Mouse (Mus musculus): ENCODE results near the gene Lhfpl4. TPM values are rescaled to one million over a fixed set of nuclear protein-coding genes. Genes with fewer than 3 reads are reported as not detected.
A peak's percentile ranks its signal among the peaks of the same experiment; 100 is the strongest.

Gene Lhfpl4
- polyA plus RNA-seq, 1 experiment, result 0.09 TPM

GRCm38 (mm10) chr6:113154071-113154470 lies 41.1 kb downstream of the Lhfpl4 start:
- H3K36me3 ChIP-seq (ENCODE audit: control insufficient read depth, insufficient read depth, low read length), result peaks cover 4% of the 10 kb centered on the region
- no peak for DNase-seq
- no peaks in the 10 kb centered on the region for H3K4me1 ChIP-seq (ENCODE audit: control insufficient read depth, insufficient read depth, low read length)
- H3K4me3 ChIP-seq (ENCODE audit: insufficient read depth, low read depth, low read length), result no peak overlapping the region
- H3K27me3 ChIP-seq (replicated peaks; ENCODE audit: control insufficient read depth, insufficient read depth, low read length), result no peaks in the 10 kb centered on the region
- WGBS, result 95% methylated on average over 8 of the region's 8 CpGs
- TF ChIP-seq CTCF (conservative IDR thresholded peaks at IDR 0.05; ENCODE audit: insufficient read depth, insufficient read length, low read depth, low read length), result no peak
- no peak for TF ChIP-seq POLR2A (IDR thresholded peaks at IDR 0.05; ENCODE audit: low read depth, low read length)
- no peak overlapping the region for H3K27ac ChIP-seq (ENCODE audit: insufficient read depth, low read depth, low read length)

DNA sequence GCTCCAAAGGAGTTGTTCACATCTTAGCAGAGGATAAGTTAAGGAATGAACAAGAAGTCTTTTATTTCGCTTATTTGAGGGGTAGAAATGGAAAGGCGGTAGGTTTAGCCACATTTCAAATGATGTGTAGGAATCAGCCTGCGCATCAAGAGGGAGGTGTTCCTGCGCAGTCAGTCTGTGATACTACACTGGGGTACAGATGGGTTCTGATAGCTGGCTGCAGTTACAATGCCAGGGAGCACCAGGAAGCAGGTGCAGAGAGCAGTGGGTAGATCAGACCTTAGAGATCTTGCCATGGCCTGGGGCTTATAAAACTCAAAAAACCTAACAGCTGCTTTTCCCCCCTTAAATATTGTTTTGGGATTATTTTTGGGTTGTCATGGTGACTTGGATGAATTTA lies 49.9 kb downstream of the Lhfpl4 start:
- H3K36me3 ChIP-seq (ENCODE audit: control insufficient read depth, insufficient read depth, low read length), result peaks cover 17% of the 10 kb centered on the region
- H3K4me3 ChIP-seq (ENCODE audit: insufficient read depth, low read depth, low read length), result no peak overlapping the region
- no peaks in the 10 kb centered on the region for H3K27me3 ChIP-seq (replicated peaks; ENCODE audit: control insufficient read depth, insufficient read depth, low read length)
- peaks cover 12% of the 10 kb centered on the region for H3K4me1 ChIP-seq (ENCODE audit: control insufficient read depth, insufficient read depth, low read length)
- DNase-seq, result no peak
- WGBS, result 97% methylated on average over 4 of the region's 4 CpGs
- TF ChIP-seq POLR2A (IDR thresholded peaks at IDR 0.05; ENCODE audit: low read depth, low read length) (no peak), CTCF (conservative IDR thresholded peaks at IDR 0.05; ENCODE audit: insufficient read depth, insufficient read length, low read depth, low read length) (no peak)
- 0 out of 2 replicates have a peak overlapping the region, but pooled peaks have one; percentile 35 for H3K27ac ChIP-seq (ENCODE audit: insufficient read depth, low read depth, low read length)

GRCm38 (mm10) chr6:113144764-113145163 lies 50.4 kb downstream of the Lhfpl4 start:
- Histone ChIP-seq H3K4me3 (ENCODE audit: insufficient read depth, low read depth, low read length) (no peak overlapping the region), H3K27me3 (replicated peaks; ENCODE audit: control insufficient read depth, insufficient read depth, low read length) (no peaks in the 10 kb centered on the region), H3K36me3 (ENCODE audit: control insufficient read depth, insufficient read depth, low read length) (peaks cover 15% of the 10 kb centered on the region), H3K27ac (ENCODE audit: insufficient read depth, low read depth, low read length) (peak overlapping the region; percentile 68; the same call in 1 of the 2 replicates), H3K4me1 (ENCODE audit: control insufficient read depth, insufficient read depth, low read length) (peaks cover 12% of the 10 kb centered on the region)
- WGBS, result 58% methylated on average over 1 of the region's 1 CpGs
- TF ChIP-seq POLR2A (IDR thresholded peaks at IDR 0.05; ENCODE audit: low read depth, low read length) (no peak), CTCF (conservative IDR thresholded peaks at IDR 0.05; ENCODE audit: insufficient read depth, insufficient read length, low read depth, low read length) (no peak)
- DNase-seq, result peak; percentile 63

GRCm38 (mm10) chr6:113141389-113142094 lies 53.6 kb downstream of the Lhfpl4 start:
- H3K27ac ChIP-seq (ENCODE audit: insufficient read depth, low read depth, low read length), result peak overlapping the region; percentile 68
- peak; percentile 86 for DNase-seq
- peaks cover 12% of the 10 kb centered on the region for H3K4me1 ChIP-seq (ENCODE audit: control insufficient read depth, insufficient read depth, low read length)
- H3K36me3 ChIP-seq (ENCODE audit: control insufficient read depth, insufficient read depth, low read length), result peaks cover 9% of the 10 kb centered on the region
- peak overlapping the region; percentile 36 for H3K4me3 ChIP-seq (ENCODE audit: insufficient read depth, low read depth, low read length)
- WGBS, result 2% methylated on average over 1 of the region's 1 CpGs
- H3K27me3 ChIP-seq (replicated peaks; ENCODE audit: control insufficient read depth, insufficient read depth, low read length), result no peaks in the 10 kb centered on the region
- TF ChIP-seq CTCF (conservative IDR thresholded peaks at IDR 0.05; ENCODE audit: insufficient read depth, insufficient read length, low read depth, low read length) (no peak), POLR2A (IDR thresholded peaks at IDR 0.05; ENCODE audit: low read depth, low read length) (no peak)

DNA sequence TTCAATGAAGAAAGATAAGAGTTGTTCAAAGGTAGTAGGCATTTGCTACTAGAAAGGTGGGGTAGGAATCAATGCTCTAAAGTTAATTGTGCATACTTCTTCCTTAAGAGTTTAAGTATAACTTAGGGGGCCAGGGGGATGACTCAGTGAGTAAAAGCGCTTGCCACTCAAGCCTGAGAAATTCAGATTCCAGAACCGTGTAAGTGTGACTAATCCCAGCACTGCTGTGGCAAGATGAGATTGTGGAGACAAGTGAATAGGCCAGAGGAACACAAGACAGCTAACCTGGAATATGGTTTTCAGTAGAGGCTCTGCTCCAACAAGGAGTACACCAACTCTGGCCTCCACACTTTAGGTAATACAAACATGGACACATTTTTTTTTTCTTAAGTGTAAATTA lies 61.8 kb downstream of the Lhfpl4 start:
- DNase-seq, result no peak
- no peaks in the 10 kb centered on the region for H3K27me3 ChIP-seq (replicated peaks; ENCODE audit: control insufficient read depth, insufficient read depth, low read length)
- no peak overlapping the region for H3K4me3 ChIP-seq (ENCODE audit: insufficient read depth, low read depth, low read length)
- WGBS, result 50% methylated on average over 2 of the region's 2 CpGs
- no peaks in the 10 kb centered on the region for H3K4me1 ChIP-seq (ENCODE audit: control insufficient read depth, insufficient read depth, low read length)
- no peak for TF ChIP-seq POLR2A (IDR thresholded peaks at IDR 0.05; ENCODE audit: low read depth, low read length)
- no peak for TF ChIP-seq CTCF (conservative IDR thresholded peaks at IDR 0.05; ENCODE audit: insufficient read depth, insufficient read length, low read depth, low read length)
- no peak overlapping the region for H3K27ac ChIP-seq (ENCODE audit: insufficient read depth, low read depth, low read length)
- peaks cover 5% of the 10 kb centered on the region for H3K36me3 ChIP-seq (ENCODE audit: control insufficient read depth, insufficient read depth, low read length)

- 91% methylated on average over 10 of the region's 10 CpGs for WGBS
- Histone ChIP-seq H3K4me1 (ENCODE audit: control insufficient read depth, insufficient read depth, low read length) (no peaks in the 10 kb centered on the region), H3K27ac (ENCODE audit: insufficient read depth, low read depth, low read length) (no peak overlapping the region), H3K27me3 (replicated peaks; ENCODE audit: control insufficient read depth, insufficient read depth, low read length) (no peaks in the 10 kb centered on the region), H3K36me3 (ENCODE audit: control insufficient read depth, insufficient read depth, low read length) (peaks cover 24% of the 10 kb centered on the region), H3K4me3 (ENCODE audit: insufficient read depth, low read depth, low read length) (no peak overlapping the region)
- no peak for DNase-seq
- TF ChIP-seq CTCF (conservative IDR thresholded peaks at IDR 0.05; ENCODE audit: insufficient read depth, insufficient read length, low read depth, low read length) (no peak), POLR2A (IDR thresholded peaks at IDR 0.05; ENCODE audit: low read depth, low read length) (no peak)
These were observed 74.4 kb downstream of the Lhfpl4 start for GRCm38 (mm10) chr6:113120806-113121205.

Other genes with a start within 250 kb of the Lhfpl4 start
- gene Srgap3, start 248.1 kb downstream of the Lhfpl4 start, polyA plus RNA-seq (2012; rRNA removed), result 5.5 and 5.8 TPM in 2 replicates
- 6.5 and 9.3 TPM in 2 replicates for gene Thumpd3, start 149.2 kb downstream of the Lhfpl4 start, polyA plus RNA-seq (2012; rRNA removed)
- gene Setd5, start 118.0 kb downstream of the Lhfpl4 start, polyA plus RNA-seq (2012; rRNA removed), result 16.8 and 17.9 TPM in 2 replicates
- 43.6 and 56.9 TPM in 2 replicates for gene Mtmr14, start 42.5 kb upstream of the Lhfpl4 start, polyA plus RNA-seq (2012; rRNA removed)
- 0.15 and 1.3 TPM in 2 replicates for gene Cpne9, start 86.9 kb upstream of the Lhfpl4 start, polyA plus RNA-seq (2012; rRNA removed)
- gene Brpf1, start 111.8 kb upstream of the Lhfpl4 start, polyA plus RNA-seq (2012; rRNA removed), result 13.2 and 13.5 TPM in 2 replicates
- gene Ogg1, start 131.6 kb upstream of the Lhfpl4 start, polyA plus RNA-seq (2012; rRNA removed), result 16.4 and 19.4 TPM in 2 replicates
- gene Camk1, start 148.6 kb upstream of the Lhfpl4 start, polyA plus RNA-seq (2012; rRNA removed), result 57.8 and 63.2 TPM in 2 replicates
- gene Tada3, start 182.5 kb upstream of the Lhfpl4 start, polyA plus RNA-seq (2012; rRNA removed), result 23.5 and 24.3 TPM in 2 replicates
- gene Arpc4, start 182.7 kb upstream of the Lhfpl4 start, polyA plus RNA-seq (2012; rRNA removed), result 73.8 and 79.1 TPM in 2 replicates
- gene Ttll3, start 193.9 kb upstream of the Lhfpl4 start, polyA plus RNA-seq (2012; rRNA removed), result 5.9 and 6.4 TPM in 2 replicates
- 159 and 197 TPM in 2 replicates for gene Rpusd3, start 224.0 kb upstream of the Lhfpl4 start, polyA plus RNA-seq (2012; rRNA removed)
- gene Cidec, start 240.4 kb upstream of the Lhfpl4 start, polyA plus RNA-seq (2012; rRNA removed), result 102 and 137 TPM in 2 replicates
- gene Jagn1, start 247.2 kb upstream of the Lhfpl4 start, polyA plus RNA-seq (2012; rRNA removed), result 81.6 and 82.0 TPM in 2 replicates